Mouse (Mus musculus) stomach, postnatal 0 days (tissue): Measurements from ENCODE around the gene Tfdp1. TPM values are rescaled to one million over a fixed set of nuclear protein-coding genes. Genes with fewer than 3 reads are reported as not detected.

Experiments used
- ATAC-seq: fragments of 200-750 bp; cut with Nextera tagmentation; 2 replicates; pipeline ENCODE4 v1.8.0; 2017; ENCODE audit not compliant: low FRiP score, low TSS enrichment
- DNase-seq: peaks from one replicate; pipeline ENCODE4 v3.0.0-alpha.2; 2016; ENCODE audit warnings: low spot score
- H3K27ac ChIP-seq: fragments of 300-500 bp; sonication (generic); replicated peaks from 2 replicates; pipeline ENCODE4 v1.5.1; 2014; ENCODE audit warnings: mild to moderate bottlenecking, control low read depth
- H3K27me3 ChIP-seq: fragments of 300-500 bp; sonication (generic); 2 replicates; pipeline ENCODE4 v1.6.1; 2014; ENCODE audit warnings: low read length; ENCODE audit not compliant: control insufficient read depth, insufficient read depth
- H3K36me3 ChIP-seq: fragments of 300-500 bp; sonication (generic); 2 replicates; pipeline ENCODE4 v1.6.1; 2014; ENCODE audit warnings: low read length, mixed read lengths; ENCODE audit not compliant: control insufficient read depth, insufficient read depth
- H3K4me1 ChIP-seq: fragments of 300-500 bp; sonication (generic); replicated peaks from 2 replicates; pipeline ENCODE4 v1.6.1; 2014; ENCODE audit warnings: antibody characterized with exemption; ENCODE audit not compliant: control insufficient read depth, insufficient read depth
- H3K4me2 ChIP-seq: fragments of 300-500 bp; sonication (generic); replicated peaks from 2 replicates; pipeline ENCODE4 v1.6.1; 2014; ENCODE audit warnings: low read depth, mild to moderate bottlenecking, control low read depth, moderate library complexity
- H3K4me3 ChIP-seq: fragments of 300-500 bp; sonication (generic); 2 replicates; pipeline ENCODE4 v1.5.1; 2014; ENCODE audit warnings: low read depth, low read length, control low read depth
- H3K9ac ChIP-seq: fragments of 300-500 bp; sonication (generic); 2 replicates; pipeline ENCODE4 v1.6.1; 2014; ENCODE audit warnings: mild to moderate bottlenecking, low read length, control low read depth, mixed read lengths
- H3K9me3 ChIP-seq: fragments of 300-500 bp; sonication (generic); 2 replicates; pipeline ENCODE4 v1.6.1; 2016; ENCODE audit warnings: low read length; ENCODE audit not compliant: control insufficient read depth
- CTCF ChIP-seq: IDR thresholded peaks from 2 replicates; pipeline ENCODE4 v1.5.1; 2016; ENCODE audit warnings: antibody characterized with exemption, low read depth, mild to moderate bottlenecking, moderate library complexity
- EP300 ChIP-seq: optimal IDR thresholded peaks from 2 replicates; pipeline ENCODE3; 2016; ENCODE audit warnings: antibody characterized with exemption
- WGBS: fragments of 180-500 bp; shearing (Covaris S2); extraction: QIAGEN DNeasy Blood & Tissue Kit; methylation state at CpG from one replicate; pipeline ENCODE4 v1.1.7; 2014; 5-methylcytosine and 5-hydroxymethylcytosine counted together
- polyA plus RNA-seq: library from polyadenylated mRNA; unstranded; fragments of >200 nt; fragmentation: Nextera tagmentation; extraction: Ambion mirVana; gene quantifications from 2 replicates; pipeline ENCODE4 v1.2.1, GENCODE M21; 2015

The Tfdp1 gene
- polyA plus RNA-seq, 1 experiment from 2014 or later, result 69.3 TPM

- 88% methylated on average over 7 of the region's 7 CpGs for WGBS
- no peaks in the 10 kb centered on the region for H3K4me1 ChIP-seq
- no peak for ATAC-seq
- no peak for DNase-seq
- H3K36me3 ChIP-seq, result peaks cover 13% of the 10 kb centered on the region; the same call in 1 of the 2 replicates
- H3K4me3 ChIP-seq, result no peak overlapping the region
- H3K9me3 ChIP-seq, result no peaks in the 10 kb centered on the region
- H3K9ac ChIP-seq, result no peak overlapping the region
- TF ChIP-seq EP300, result no peak
- no peak for TF ChIP-seq CTCF
- H3K27ac ChIP-seq, result no peak overlapping the region
- no peak overlapping the region for H3K4me2 ChIP-seq
- no peaks in the 10 kb centered on the region for H3K27me3 ChIP-seq
Measured at GRCm38 (mm10) chr8:13381630-13382029, 43.1 kb downstream of the Tfdp1 start.

- no peaks in the 10 kb centered on the region for H3K9me3 ChIP-seq
- H3K4me3 ChIP-seq, result no peak overlapping the region
- no peak overlapping the region for H3K27ac ChIP-seq
- DNase-seq (no peak), ATAC-seq (peak; percentile 81)
- no peak overlapping the region for H3K4me2 ChIP-seq
- no peak for TF ChIP-seq EP300
- no peak for TF ChIP-seq CTCF
- H3K36me3 ChIP-seq, result peaks cover 13% of the 10 kb centered on the region; the same call in 1 of the 2 replicates
- no peaks in the 10 kb centered on the region for H3K27me3 ChIP-seq
- H3K9ac ChIP-seq, result no peak overlapping the region
- H3K4me1 ChIP-seq, result no peaks in the 10 kb centered on the region
- WGBS, result 83% methylated on average over 3 of the region's 3 CpGs
Measured at GRCm38 (mm10) chr8:13382536-13382935, 44.0 kb downstream of the Tfdp1 start.

GRCm38 (mm10) chr8:13382999-13383398 is 44.4 kb downstream of the Tfdp1 start:
- H3K27me3 ChIP-seq, result no peaks in the 10 kb centered on the region
- H3K36me3 ChIP-seq, result peaks cover 13% of the 10 kb centered on the region; the same call in 1 of the 2 replicates
- no peak overlapping the region for H3K4me3 ChIP-seq
- no peak overlapping the region for H3K4me2 ChIP-seq
- H3K4me1 ChIP-seq, result no peaks in the 10 kb centered on the region
- H3K9ac ChIP-seq, result no peak overlapping the region
- no peak for ATAC-seq
- DNase-seq, result no peak
- WGBS, result 89% methylated on average over 4 of the region's 4 CpGs
- no peak overlapping the region for H3K27ac ChIP-seq
- no peaks in the 10 kb centered on the region for H3K9me3 ChIP-seq
- TF ChIP-seq EP300 (no peak), CTCF (no peak)

GRCm38 (mm10) chr8:13386366-13386765 is 47.8 kb downstream of the Tfdp1 start:
- H3K36me3 ChIP-seq, result no peaks in the 10 kb centered on the region
- H3K4me3 ChIP-seq, result no peak overlapping the region
- H3K4me1 ChIP-seq, result no peaks in the 10 kb centered on the region
- no peak for TF ChIP-seq CTCF
- no peak for TF ChIP-seq EP300
- ATAC-seq, result no peak
- no peak for DNase-seq
- WGBS, result 73% methylated on average over 13 of the region's 13 CpGs
- H3K4me2 ChIP-seq, result no peak overlapping the region
- no peaks in the 10 kb centered on the region for H3K9me3 ChIP-seq
- no peak overlapping the region for H3K27ac ChIP-seq
- no peaks in the 10 kb centered on the region for H3K27me3 ChIP-seq
- no peak overlapping the region for H3K9ac ChIP-seq

- no peak for TF ChIP-seq CTCF
- TF ChIP-seq EP300, result no peak
- H3K9me3 ChIP-seq, result no peaks in the 10 kb centered on the region
- WGBS, result 73% methylated on average over 8 of the region's 8 CpGs
- no peak overlapping the region for H3K4me3 ChIP-seq
- H3K9ac ChIP-seq, result no peak overlapping the region
- no peaks in the 10 kb centered on the region for H3K4me1 ChIP-seq
- DNase-seq (no peak), ATAC-seq (no peak)
- H3K27ac ChIP-seq, result no peak overlapping the region
- H3K36me3 ChIP-seq, result no peaks in the 10 kb centered on the region
- no peak overlapping the region for H3K4me2 ChIP-seq
- H3K27me3 ChIP-seq, result no peaks in the 10 kb centered on the region
Measured at GRCm38 (mm10) chr8:13387728-13388127, 49.2 kb downstream of the Tfdp1 start.

GRCm38 (mm10) chr8:13388744-13389143 is 50.2 kb downstream of the Tfdp1 start:
- Histone ChIP-seq H3K36me3 (no peaks in the 10 kb centered on the region), H3K9me3 (no peaks in the 10 kb centered on the region), H3K4me3 (no peak overlapping the region), H3K27me3 (no peaks in the 10 kb centered on the region), H3K9ac (no peak overlapping the region), H3K4me2 (no peak overlapping the region), H3K27ac (no peak overlapping the region), H3K4me1 (no peaks in the 10 kb centered on the region)
- no peak for TF ChIP-seq EP300
- TF ChIP-seq CTCF, result no peak
- WGBS, result 62% methylated on average over 2 of the region's 2 CpGs
- ATAC-seq, result 0 out of 2 replicates have a peak, but pooled peaks have one; percentile 20
- DNase-seq, result no peak
